Mouse (Mus musculus) erythroblast, adult 5-6 weeks (primary cell): Measurements from ENCODE around the gene Pck2. TPM values are rescaled to one million over a fixed set of nuclear protein-coding genes. Genes with fewer than 3 reads are reported as not detected.

Source experiments
- ATAC-seq: replicated peaks from 2 replicates; pipeline ENCODE4 v1.8.0; 2016; ENCODE audit warnings: moderate number of reproducible peaks, mild to moderate bottlenecking, moderate TSS enrichment, inconsistent platforms; ENCODE audit not compliant: poor library complexity, low FRiP score, severe bottlenecking
- total RNA-seq, 2 experiments: library from RNA; stranded (forward) in 1 of 2; stranded (reverse) in 1 of 2; fragments of 150-400 nt in 1 of 2; fragments of 200-764, 138-1000 nt in 1 of 2; gene quantifications; 2 replicates each; pipeline versions ENCODE4 v1.2.3 to v1.2.4; 2015 to 2017; ENCODE audit warnings: low replicate concordance in 2 of 2

Pck2 gene
- total RNA-seq (2015; ENCODE audit: low replicate concordance) (20.4 and 28.6 TPM in 2 replicates), total RNA-seq (2017; ENCODE audit: low replicate concordance) (60.3 and 66.5 TPM in 2 replicates)

DNA sequence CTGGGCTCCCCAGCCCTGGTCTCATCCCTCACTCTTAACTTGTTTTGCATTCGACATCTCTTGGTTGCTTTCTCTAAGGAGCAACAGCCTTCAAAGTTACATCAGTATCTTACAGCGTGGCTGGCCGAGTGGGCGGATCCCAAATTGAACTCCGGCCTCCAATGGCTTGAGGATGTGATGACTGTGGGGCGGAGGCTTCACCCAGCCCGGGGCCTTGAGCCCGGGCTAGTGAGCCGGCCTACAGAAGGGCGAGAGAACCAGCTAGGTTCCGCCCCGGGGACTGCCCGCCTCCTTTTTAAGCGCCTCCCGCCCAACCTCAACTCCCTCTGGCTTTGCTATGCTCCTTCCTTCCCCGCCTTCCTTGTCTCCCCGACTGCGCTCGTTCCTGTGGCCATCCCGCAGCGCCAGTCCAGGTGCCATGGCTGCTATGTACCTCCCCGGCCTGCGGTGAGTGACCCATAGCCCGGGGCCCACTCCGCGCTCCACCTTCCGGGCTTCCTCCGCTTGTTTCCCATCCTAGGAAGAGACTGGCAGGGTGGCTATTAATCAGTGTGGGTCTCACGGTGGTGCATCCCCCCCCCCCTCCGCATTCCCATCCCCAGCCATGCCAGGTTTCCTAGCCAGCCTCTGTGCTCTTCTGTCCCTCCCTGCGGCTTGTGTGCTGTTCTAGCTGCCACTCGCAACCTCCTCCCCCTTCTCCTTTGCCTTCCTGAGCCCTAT, at the start of gene Pck2:
Pck2 (plus strand) TSS at position 200 of the 720 bp plus-strand sequence.
- peak; percentile 85 for ATAC-seq

GRCm38 (mm10) chr14:55490361-55491201, 49.5 kb upstream of the Pck2 start, which contains the start of gene Carmil3:
TSS of gene Carmil3 (plus strand) at chr14:55490651.
- no peak for ATAC-seq

- peak; percentile 77 for ATAC-seq
These were observed 48.7 kb upstream of the Pck2 start for GRCm38 (mm10) chr14:55491291-55491833.

GRCm38 (mm10) chr14:55492103-55492502, 48.0 kb upstream of the Pck2 start:
- ATAC-seq, result no peak

DNA sequence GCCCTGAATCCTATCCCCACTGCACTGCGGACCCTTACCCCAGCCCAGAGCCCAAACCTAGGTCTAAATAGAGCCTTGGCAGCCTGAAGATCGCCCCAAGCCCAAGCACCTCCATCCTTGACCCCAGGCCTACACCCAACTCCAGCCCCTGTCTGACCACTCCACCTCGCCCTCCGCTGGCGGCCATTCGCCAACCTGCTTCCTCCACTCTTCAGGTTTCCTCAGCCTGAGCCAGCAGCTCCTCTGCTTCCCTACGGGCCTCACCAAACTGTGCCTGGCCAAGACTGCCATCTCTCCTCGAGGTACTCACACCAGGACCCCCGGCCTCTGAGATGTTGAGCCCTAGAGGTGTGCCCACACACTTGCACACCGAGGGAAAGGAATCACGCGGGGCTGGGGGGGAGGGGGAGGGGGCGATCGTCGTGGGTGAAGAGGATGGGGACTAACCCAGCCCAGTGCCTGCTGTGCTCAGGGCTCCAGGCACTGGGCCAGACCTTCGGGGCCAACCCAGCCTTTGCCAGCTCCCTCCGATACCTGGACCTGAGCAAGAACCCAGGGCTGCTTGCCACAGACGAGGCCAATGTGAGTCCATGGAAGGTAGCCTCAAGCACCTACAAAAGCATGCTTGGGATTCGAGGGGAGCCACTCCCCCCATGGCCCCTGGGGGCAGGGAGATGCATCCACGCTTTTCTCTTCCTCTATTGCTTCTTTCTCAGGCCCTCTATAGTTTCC, 44.4 kb upstream of the Pck2 start:
- ATAC-seq, result no peak

GRCm38 (mm10) chr14:55496761-55497448, 43.2 kb upstream of the Pck2 start:
- no peak; the same call in 1 of the 2 replicates for ATAC-seq

GRCm38 (mm10) chr14:55497449-55497821, 42.6 kb upstream of the Pck2 start:
- peak; percentile 63 for ATAC-seq

DNA sequence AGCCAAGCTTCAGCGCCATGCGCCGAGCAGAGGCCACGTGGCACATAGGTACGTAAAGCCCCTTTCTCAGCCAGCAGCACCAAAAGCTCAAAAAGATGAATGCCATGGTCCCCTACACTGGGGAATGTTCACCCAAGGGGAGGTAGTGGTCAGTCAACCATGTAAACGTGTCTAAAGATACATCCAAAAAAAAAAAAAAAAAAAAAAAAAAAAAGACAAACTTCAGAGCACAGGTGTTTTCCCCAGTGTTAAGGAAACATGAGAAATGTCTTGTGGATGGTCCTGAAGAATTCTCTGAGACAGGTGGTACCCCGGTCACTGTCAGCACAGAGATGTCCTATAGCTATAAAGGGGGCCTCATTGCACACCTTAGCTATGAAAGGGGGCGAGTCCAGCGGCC, 34.5 kb upstream of the Pck2 start:
- no peak for ATAC-seq

DNA sequence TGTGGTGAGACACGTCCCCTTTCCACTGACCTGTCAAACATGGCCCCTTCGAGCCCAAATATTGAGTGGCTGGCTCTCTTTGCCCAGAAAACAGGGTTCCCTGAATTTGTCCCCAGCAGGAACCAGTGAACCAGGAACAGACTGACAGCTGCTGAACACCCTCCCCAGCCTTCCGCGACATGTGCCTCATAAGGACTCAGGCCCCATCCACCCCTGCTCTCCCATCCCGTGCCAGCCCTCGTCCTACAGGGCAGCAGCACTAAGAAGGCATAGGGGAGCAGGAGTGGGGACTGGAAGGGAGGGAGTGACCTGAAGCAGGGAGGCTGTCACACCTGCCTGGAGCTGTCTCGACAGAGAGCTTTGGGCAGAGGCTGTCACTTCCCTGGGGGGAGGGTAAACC, 32.3 kb upstream of the Pck2 start:
- no peak for ATAC-seq

GRCm38 (mm10) chr14:55509540-55509939, 30.5 kb upstream of the Pck2 start:
- no peak for ATAC-seq

- ATAC-seq, result no peak
These were observed 29.8 kb upstream of the Pck2 start, which contains the start of gene Cpne6 for GRCm38 (mm10) chr14:55510125-55510731. TSS of gene Cpne6 (plus strand) at chr14:55510445.

- ATAC-seq, result no peak
These were observed 29.0 kb upstream of the Pck2 start for GRCm38 (mm10) chr14:55511037-55511436.

GRCm38 (mm10) chr14:55513927-55514326, 26.1 kb upstream of the Pck2 start:
- ATAC-seq, result no peak

- no peak for ATAC-seq
These were observed 24.2 kb upstream of the Pck2 start for GRCm38 (mm10) chr14:55515846-55516245.

DNA sequence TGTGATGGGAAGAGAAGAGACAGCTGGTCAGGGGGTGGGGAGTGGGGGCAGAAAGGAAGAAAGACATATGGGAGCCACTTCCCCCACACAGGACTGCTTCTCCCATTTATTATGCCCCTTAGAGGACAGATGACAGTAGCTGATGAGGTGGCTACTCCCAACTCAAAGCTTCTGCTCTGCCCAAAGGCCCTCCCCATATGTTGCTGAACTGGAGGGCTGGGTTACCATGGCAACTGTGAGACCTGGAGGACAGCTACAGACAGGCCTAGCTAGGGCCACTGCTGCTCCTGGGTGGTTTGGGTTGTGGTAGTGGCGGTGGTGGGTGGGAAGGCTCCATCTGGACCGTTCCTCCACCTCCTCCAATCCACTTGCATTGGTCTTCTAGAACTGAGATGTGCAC, 21.2 kb upstream of the Pck2 start:
- no peak for ATAC-seq

DNA sequence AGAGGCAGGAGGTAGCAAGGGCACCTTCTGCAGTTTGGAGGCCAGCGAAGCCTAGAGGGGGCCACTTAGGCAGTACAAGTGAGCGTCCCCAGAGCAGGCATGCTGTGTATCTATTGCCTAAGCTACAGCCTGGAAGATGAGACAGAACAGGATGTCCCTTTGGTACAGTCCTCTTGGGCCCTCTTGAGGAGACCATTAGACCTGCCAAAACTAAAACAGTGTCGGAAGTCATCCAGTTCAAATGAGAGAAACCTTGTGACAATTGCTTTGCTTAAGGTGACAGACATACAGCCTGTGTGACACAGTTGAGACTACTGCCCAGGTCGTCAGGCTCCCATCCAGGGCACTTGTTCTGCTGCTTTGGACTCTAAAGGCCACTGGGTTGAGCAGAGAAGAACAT, 20.5 kb upstream of the Pck2 start:
- no peak for ATAC-seq

GRCm38 (mm10) chr14:55520451-55521361, 19.4 kb upstream of the Pck2 start:
- no peak for ATAC-seq

GRCm38 (mm10) chr14:55524062-55524461, 16.0 kb upstream of the Pck2 start:
- no peak for ATAC-seq
